Mouse (Mus musculus): ENCODE measurements around the gene Drd2. TPM values are rescaled to one million over a fixed set of nuclear protein-coding genes. Genes with fewer than 3 reads are reported as not detected.

The Drd2 gene
- polyA plus RNA-seq, 1 experiment from 2014 or later, result 0.05 TPM

GRCm38 (mm10) chr9:49392242-49392641 lies 51.8 kb downstream of the Drd2 start:
- no peak overlapping the region for H3K4me3 ChIP-seq
- no peaks in the 10 kb centered on the region for H3K9me3 ChIP-seq
- 53% methylated on average over 2 of the region's 2 CpGs for WGBS
- DNase-seq (ENCODE audit: low spot score), result no peak
- H3K27ac ChIP-seq, result no peak overlapping the region
- H3K4me1 ChIP-seq, result no peaks in the 10 kb centered on the region
- no peaks in the 10 kb centered on the region for H3K36me3 ChIP-seq
- H3K27me3 ChIP-seq (ENCODE audit: insufficient read depth, poor library complexity, severe bottlenecking), result peaks cover 3% of the 10 kb centered on the region; the same call in 1 of the 2 replicates

DNA sequence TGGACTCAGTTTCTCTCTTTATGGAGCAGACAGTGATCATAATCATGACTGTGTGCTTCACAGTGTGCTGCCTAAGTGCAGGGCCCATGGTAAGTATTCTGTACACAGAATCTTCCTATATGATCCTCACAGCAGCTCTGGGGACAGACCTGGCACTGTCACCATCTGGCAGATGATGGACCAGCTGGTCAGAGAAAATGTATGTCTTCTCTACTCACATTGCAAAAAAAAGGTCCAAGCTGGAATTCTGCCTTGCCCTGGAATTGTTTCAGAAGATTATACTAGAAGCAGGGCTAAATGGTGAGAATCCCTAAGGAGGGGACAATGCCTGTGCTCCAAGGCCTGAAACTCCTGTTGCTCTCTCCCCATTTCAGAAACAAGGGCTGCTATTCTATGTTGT lies 55.6 kb downstream of the Drd2 start:
- peaks cover 3% of the 10 kb centered on the region; the same call in 1 of the 2 replicates for H3K27me3 ChIP-seq (ENCODE audit: insufficient read depth, poor library complexity, severe bottlenecking)
- H3K4me3 ChIP-seq, result no peak overlapping the region
- H3K4me1 ChIP-seq, result no peaks in the 10 kb centered on the region
- H3K9me3 ChIP-seq, result no peaks in the 10 kb centered on the region
- DNase-seq (ENCODE audit: low spot score), result no peak
- H3K36me3 ChIP-seq, result no peaks in the 10 kb centered on the region
- no peak overlapping the region for H3K27ac ChIP-seq

DNA sequence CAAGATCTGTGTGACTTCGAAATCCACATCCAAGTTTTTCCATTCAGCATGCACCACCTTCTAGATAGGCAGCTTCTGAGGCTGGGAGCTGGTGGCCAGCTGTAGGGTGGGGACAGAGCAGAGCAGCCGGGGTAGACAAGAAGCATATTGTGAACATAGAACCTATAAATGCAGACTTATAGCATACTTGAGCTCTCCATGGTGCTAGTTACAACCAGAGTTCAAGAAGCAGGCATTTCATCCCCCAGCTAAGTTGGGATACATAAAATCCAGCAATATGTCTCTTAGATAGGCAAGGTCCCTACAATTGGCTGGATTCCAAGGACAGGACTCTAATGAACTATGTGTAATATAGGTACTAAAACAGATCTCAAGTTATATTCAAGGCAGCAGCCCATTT lies 63.3 kb downstream of the Drd2 start:
- no peak for DNase-seq (ENCODE audit: low spot score)
- no peaks in the 10 kb centered on the region for H3K9me3 ChIP-seq
- H3K27me3 ChIP-seq (ENCODE audit: insufficient read depth, poor library complexity, severe bottlenecking), result no peaks in the 10 kb centered on the region
- no peaks in the 10 kb centered on the region for H3K36me3 ChIP-seq
- H3K4me3 ChIP-seq, result no peak overlapping the region
- H3K27ac ChIP-seq, result no peak overlapping the region
- no peaks in the 10 kb centered on the region for H3K4me1 ChIP-seq
- WGBS, result 68% methylated on average over 2 of the region's 2 CpGs

GRCm38 (mm10) chr9:49407028-49407427 lies 66.6 kb downstream of the Drd2 start:
- whole genome bisulfite sequencing, result 86% methylated on average over 5 of the region's 5 CpGs
- Histone ChIP-seq H3K4me3 (no peak overlapping the region), H3K36me3 (no peaks in the 10 kb centered on the region), H3K27ac (no peak overlapping the region), H3K4me1 (no peaks in the 10 kb centered on the region), H3K9me3 (no peaks in the 10 kb centered on the region), H3K27me3 (ENCODE audit: insufficient read depth, poor library complexity, severe bottlenecking) (no peaks in the 10 kb centered on the region)
- no peak for DNase-seq (ENCODE audit: low spot score)

- Histone ChIP-seq H3K9me3 (no peaks in the 10 kb centered on the region), H3K27ac (no peak overlapping the region), H3K27me3 (ENCODE audit: insufficient read depth, poor library complexity, severe bottlenecking) (no peaks in the 10 kb centered on the region), H3K4me1 (no peaks in the 10 kb centered on the region), H3K36me3 (no peaks in the 10 kb centered on the region), H3K4me3 (no peak overlapping the region)
- no peak for DNase-seq (ENCODE audit: low spot score)
- 70% methylated on average over 5 of the region's 5 CpGs for WGBS
Observed at GRCm38 (mm10) chr9:49410621-49411020, 70.2 kb downstream of the Drd2 start.

DNA sequence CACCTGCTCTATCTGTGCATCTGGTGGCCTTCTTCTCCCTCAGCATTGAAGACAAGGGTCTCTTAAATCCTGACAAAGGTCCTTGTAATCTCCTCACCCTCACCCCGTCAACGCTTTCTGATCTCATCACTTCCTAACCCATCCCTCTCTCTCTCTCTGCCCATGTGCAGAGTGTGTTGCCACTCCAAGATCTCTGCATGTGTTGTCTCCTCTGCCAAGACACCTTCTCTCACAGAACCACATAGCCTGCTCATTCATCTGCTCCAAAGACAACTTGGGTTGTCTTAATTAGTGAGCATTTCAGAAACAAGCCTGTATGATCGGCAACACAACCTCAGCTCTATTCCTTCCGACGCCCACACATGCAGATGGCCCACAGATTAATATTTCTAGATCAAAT lies 83.4 kb downstream of the Drd2 start:
- WGBS, result 90% methylated on average over 5 of the region's 5 CpGs
- no peak for DNase-seq (ENCODE audit: low spot score)
- H3K4me1 ChIP-seq, result no peaks in the 10 kb centered on the region
- no peaks in the 10 kb centered on the region for H3K36me3 ChIP-seq
- no peaks in the 10 kb centered on the region for H3K27me3 ChIP-seq (ENCODE audit: insufficient read depth, poor library complexity, severe bottlenecking)
- H3K9me3 ChIP-seq, result no peaks in the 10 kb centered on the region
- no peak overlapping the region for H3K4me3 ChIP-seq
- H3K27ac ChIP-seq, result no peak overlapping the region

GRCm38 (mm10) chr9:49425585-49425984 lies 85.2 kb downstream of the Drd2 start:
- Histone ChIP-seq H3K4me3 (no peak overlapping the region), H3K27ac (no peak overlapping the region), H3K27me3 (ENCODE audit: insufficient read depth, poor library complexity, severe bottlenecking) (no peaks in the 10 kb centered on the region), H3K36me3 (no peaks in the 10 kb centered on the region), H3K4me1 (no peaks in the 10 kb centered on the region), H3K9me3 (no peaks in the 10 kb centered on the region)
- WGBS, result 33% methylated on average over 1 of the region's 1 CpGs
- DNase-seq (ENCODE audit: low spot score), result no peak

- H3K4me3 ChIP-seq, result no peak within 1 kb of the TSS
- no peaks in the 10 kb centered on the region for H3K4me1 ChIP-seq
- no peak within 1 kb of the TSS for H3K27ac ChIP-seq
- no peaks in the 10 kb centered on the region for H3K27me3 ChIP-seq (ENCODE audit: insufficient read depth, poor library complexity, severe bottlenecking)
- no peak for DNase-seq (ENCODE audit: low spot score)
- H3K36me3 ChIP-seq, result no peaks in the 10 kb centered on the region
- WGBS, result 76% methylated on average over 7 of the region's 7 CpGs
- H3K9me3 ChIP-seq, result no peaks in the 10 kb centered on the region
Observed at GRCm38 (mm10) chr9:49426921-49427320, 86.5 kb downstream of the Drd2 start, which contains the start of gene Ankk1. Gene Ankk1, minus strand, starts transcription at chr9:49427021.

DNA sequence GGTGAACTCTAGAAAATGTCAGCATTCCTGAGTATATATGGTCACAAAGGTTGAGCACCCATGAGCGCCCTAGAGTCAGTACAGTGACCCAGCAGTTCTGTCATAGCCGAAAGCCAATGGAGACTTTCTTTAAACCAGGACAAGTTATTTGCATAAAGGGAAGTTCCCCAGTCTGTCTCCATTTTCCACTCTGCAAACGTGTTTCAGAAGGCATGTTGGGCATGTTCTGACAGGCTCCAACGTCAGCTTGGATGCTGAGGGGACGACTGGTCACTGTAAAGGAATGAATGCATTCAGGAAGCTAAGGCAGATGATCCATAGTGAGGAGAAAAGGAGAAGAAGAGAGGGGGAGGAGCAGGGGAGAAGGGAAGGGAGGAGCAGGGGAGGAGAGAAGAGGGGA lies 87.1 kb downstream of the Drd2 start:
- H3K4me3 ChIP-seq, result no peak overlapping the region

GRCm38 (mm10) chr9:49442621-49443020 lies 102.2 kb downstream of the Drd2 start:
- H3K27ac ChIP-seq, result no peak overlapping the region
- H3K4me1 ChIP-seq, result peaks cover 5% of the 10 kb centered on the region; the same call in 1 of the 2 replicates
- no peaks in the 10 kb centered on the region for H3K27me3 ChIP-seq (ENCODE audit: insufficient read depth, poor library complexity, severe bottlenecking)
- H3K4me3 ChIP-seq, result no peak overlapping the region
- WGBS, result 78% methylated on average over 3 of the region's 3 CpGs
- no peaks in the 10 kb centered on the region for H3K36me3 ChIP-seq
- H3K9me3 ChIP-seq, result no peaks in the 10 kb centered on the region
- no peak for DNase-seq (ENCODE audit: low spot score)

More for the DNA sequence above, 87.1 kb downstream of the Drd2 start:
- Histone ChIP-seq H3K36me3 (no peaks in the 10 kb centered on the region), H3K9me3 (no peaks in the 10 kb centered on the region), H3K27me3 (ENCODE audit: insufficient read depth, poor library complexity, severe bottlenecking) (no peaks in the 10 kb centered on the region), H3K27ac (no peak overlapping the region), H3K4me1 (no peaks in the 10 kb centered on the region)
- DNase-seq (ENCODE audit: low spot score), result no peak
- 68% methylated on average over 5 of the region's 5 CpGs for WGBS

- Histone ChIP-seq H3K4me3 (no peak overlapping the region), H3K4me1 (peaks cover 5% of the 10 kb centered on the region; the same call in 1 of the 2 replicates), H3K36me3 (no peaks in the 10 kb centered on the region), H3K9me3 (no peaks in the 10 kb centered on the region), H3K27me3 (ENCODE audit: insufficient read depth, poor library complexity, severe bottlenecking) (no peaks in the 10 kb centered on the region), H3K27ac (no peak overlapping the region)
- WGBS, result 74% methylated on average over 3 of the region's 3 CpGs
- no peak for DNase-seq (ENCODE audit: low spot score)
Observed at GRCm38 (mm10) chr9:49450491-49450890, 110.1 kb downstream of the Drd2 start.

GRCm38 (mm10) chr9:49452396-49452795 lies 112.0 kb downstream of the Drd2 start:
- H3K27me3 ChIP-seq (ENCODE audit: insufficient read depth, poor library complexity, severe bottlenecking), result no peaks in the 10 kb centered on the region
- 97% methylated on average over 1 of the region's 1 CpGs for WGBS
- H3K36me3 ChIP-seq, result no peaks in the 10 kb centered on the region
- H3K4me1 ChIP-seq, result no peaks in the 10 kb centered on the region
- no peaks in the 10 kb centered on the region for H3K9me3 ChIP-seq
- H3K27ac ChIP-seq, result no peak overlapping the region
- no peak overlapping the region for H3K4me3 ChIP-seq
- DNase-seq (ENCODE audit: low spot score), result no peak

DNA sequence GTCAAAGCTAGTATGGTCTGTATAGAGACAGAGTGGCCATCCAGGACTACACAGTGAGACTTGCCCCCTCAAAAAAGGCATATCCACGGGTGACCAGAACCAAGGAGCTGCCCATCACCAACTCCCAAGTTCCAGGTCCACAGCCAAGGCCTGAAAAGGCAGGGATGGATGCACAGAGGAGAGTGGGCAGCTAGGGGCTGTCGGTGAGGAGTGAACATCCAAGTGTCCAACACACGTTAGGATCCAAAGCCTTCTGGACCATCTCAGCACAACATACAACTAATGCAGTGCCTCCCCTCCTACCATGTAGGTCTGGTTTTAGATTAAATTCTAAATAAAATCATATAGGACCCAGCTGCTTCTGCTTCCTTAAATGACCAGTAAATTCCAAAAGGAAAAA lies 115.7 kb downstream of the Drd2 start:
- 81% methylated on average over 3 of the region's 3 CpGs for WGBS
- DNase-seq (ENCODE audit: low spot score), result no peak
- H3K4me1 ChIP-seq, result no peaks in the 10 kb centered on the region

More for the DNA sequence above, 115.7 kb downstream of the Drd2 start:
- no peaks in the 10 kb centered on the region for H3K9me3 ChIP-seq
- no peaks in the 10 kb centered on the region for H3K36me3 ChIP-seq
- H3K27me3 ChIP-seq (ENCODE audit: insufficient read depth, poor library complexity, severe bottlenecking), result no peaks in the 10 kb centered on the region
- no peak overlapping the region for H3K4me3 ChIP-seq
- H3K27ac ChIP-seq, result no peak overlapping the region

Measured in heart, embryonic 10.5 days (tissue).